Mouse (Mus musculus) midbrain, postnatal 0 days (tissue): ENCODE results near the gene Tmc7. TPM values are rescaled to one million over a fixed set of nuclear protein-coding genes. Genes with fewer than 3 reads are reported as not detected.

ENCODE experiments used
- ATAC-seq: fragments of 200-750 bp; cut with Nextera tagmentation; 2 replicates; pipeline ENCODE4 v1.8.0; 2017; ENCODE audit warnings: moderate number of reproducible peaks, mild to moderate bottlenecking, moderate TSS enrichment, moderate library complexity; ENCODE audit not compliant: low FRiP score
- DNase-seq: peaks from one replicate; pipeline ENCODE4 v3.0.0-alpha.2; 2015; ENCODE audit warnings: low spot score
- H3K27ac ChIP-seq: fragments of 300-500 bp; sonication (generic); 2 replicates; pipeline ENCODE4 v1.5.1; 2014; ENCODE audit warnings: low read depth, mild to moderate bottlenecking, low read length, mixed read lengths
- H3K27me3 ChIP-seq: fragments of 300-500 bp; sonication (generic); 2 replicates; pipeline ENCODE4 v1.6.1; 2014; ENCODE audit warnings: low read length, control low read depth, mixed read lengths; ENCODE audit not compliant: insufficient read depth
- H3K36me3 ChIP-seq: fragments of 300-500 bp; sonication (generic); 2 replicates; pipeline ENCODE4 v1.6.1; 2014; ENCODE audit warnings: low read length, control low read depth, mixed read lengths; ENCODE audit not compliant: insufficient read depth
- H3K4me1 ChIP-seq: fragments of 300-500 bp; sonication (generic); 2 replicates; pipeline ENCODE4 v1.6.1; 2014; ENCODE audit warnings: mild to moderate bottlenecking, control low read depth, antibody characterized with exemption, low read length, mixed read lengths; ENCODE audit not compliant: insufficient read depth
- H3K4me2 ChIP-seq: fragments of 300-500 bp; sonication (generic); 2 replicates; pipeline ENCODE4 v1.6.1; 2014; ENCODE audit warnings: low read depth, mild to moderate bottlenecking, low read length, mixed read lengths; ENCODE audit not compliant: poor library complexity, severe bottlenecking
- H3K4me3 ChIP-seq: fragments of 300-500 bp; sonication (generic); 2 replicates; pipeline ENCODE4 v1.5.1; 2014; ENCODE audit warnings: low read depth, mild to moderate bottlenecking, low read length, moderate library complexity
- H3K9ac ChIP-seq: fragments of 300-500 bp; sonication (generic); replicated peaks from 2 replicates; pipeline ENCODE4 v1.6.1; 2014; ENCODE audit warnings: mild to moderate bottlenecking, low read length, moderate library complexity, mixed read lengths; ENCODE audit not compliant: poor library complexity, severe bottlenecking
- H3K9me3 ChIP-seq: fragments of 300-500 bp; sonication (generic); 2 replicates; pipeline ENCODE4 v1.6.1; 2016; ENCODE audit warnings: low read length, control low read depth
- CTCF ChIP-seq: IDR thresholded peaks from 2 replicates; pipeline ENCODE4 v1.5.1; 2016; ENCODE audit warnings: antibody characterized with exemption, mild to moderate bottlenecking
- WGBS: fragments of 180-500 bp; shearing (Covaris S2); extraction: QIAGEN DNeasy Blood & Tissue Kit; methylation state at CpG from one replicate; pipeline ENCODE4 v1.1.7; 2014; 5-methylcytosine and 5-hydroxymethylcytosine counted together
- polyA plus RNA-seq: library from polyadenylated mRNA; unstranded; fragments of >200 nt; fragmentation: Nextera tagmentation; extraction: Ambion mirVana; gene quantifications from 2 replicates; pipeline ENCODE4 v1.2.1, GENCODE M21; 2015
- total RNA-seq: library from RNA; depleted of rRNA; stranded (reverse); fragments of >200 nt; gene quantifications from 2 replicates; pipeline ENCODE4 v1.2.3, GENCODE M21; 2014

Tmc7 gene
- total and polyA plus RNA-seq, 2 experiments from 2014 or later, result 5.4 to 11.5 TPM

DNA sequence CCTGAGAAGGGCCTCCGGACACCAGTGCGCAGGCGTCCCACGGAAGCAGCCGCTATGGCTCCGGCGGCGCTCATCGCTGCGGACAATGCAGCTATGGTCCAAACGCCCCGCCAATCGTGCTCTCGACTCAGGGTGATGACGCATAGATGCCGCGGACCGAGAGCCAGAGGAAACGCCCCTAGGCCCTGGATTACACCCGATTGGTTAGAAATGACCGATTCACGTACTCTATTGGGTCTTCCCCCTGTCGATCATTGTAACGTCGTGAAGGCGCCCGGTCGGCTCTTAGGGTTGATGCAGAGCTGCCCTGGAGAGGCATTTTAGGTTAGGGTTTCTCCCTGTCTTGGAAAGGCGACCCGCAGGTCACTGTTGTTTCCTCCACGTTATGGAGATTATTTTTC, 51.4 kb downstream of the Tmc7 start, which contains the start of gene Coq7:
Coq7 (minus strand) TSS at position 179 of the 401 bp plus-strand sequence.
- no peaks in the 10 kb centered on the region for H3K9me3 ChIP-seq
- WGBS, result under 1% methylated on average over 31 of the region's 31 CpGs
- TF ChIP-seq CTCF, result no peak
- peak within 1 kb of the TSS; percentile 98 for H3K27ac ChIP-seq
- peak within 1 kb of the TSS; percentile 47 for H3K4me2 ChIP-seq
- H3K36me3 ChIP-seq, result peaks cover 9% of the 10 kb centered on the region; the same call in 1 of the 2 replicates
- no peaks in the 10 kb centered on the region for H3K27me3 ChIP-seq
- H3K4me3 ChIP-seq, result peak within 1 kb of the TSS; percentile 64
- H3K9ac ChIP-seq, result peak within 1 kb of the TSS; percentile 70
- peak; percentile 100 for DNase-seq
- no peaks in the 10 kb centered on the region for H3K4me1 ChIP-seq
- ATAC-seq, result peak; percentile 99

DNA sequence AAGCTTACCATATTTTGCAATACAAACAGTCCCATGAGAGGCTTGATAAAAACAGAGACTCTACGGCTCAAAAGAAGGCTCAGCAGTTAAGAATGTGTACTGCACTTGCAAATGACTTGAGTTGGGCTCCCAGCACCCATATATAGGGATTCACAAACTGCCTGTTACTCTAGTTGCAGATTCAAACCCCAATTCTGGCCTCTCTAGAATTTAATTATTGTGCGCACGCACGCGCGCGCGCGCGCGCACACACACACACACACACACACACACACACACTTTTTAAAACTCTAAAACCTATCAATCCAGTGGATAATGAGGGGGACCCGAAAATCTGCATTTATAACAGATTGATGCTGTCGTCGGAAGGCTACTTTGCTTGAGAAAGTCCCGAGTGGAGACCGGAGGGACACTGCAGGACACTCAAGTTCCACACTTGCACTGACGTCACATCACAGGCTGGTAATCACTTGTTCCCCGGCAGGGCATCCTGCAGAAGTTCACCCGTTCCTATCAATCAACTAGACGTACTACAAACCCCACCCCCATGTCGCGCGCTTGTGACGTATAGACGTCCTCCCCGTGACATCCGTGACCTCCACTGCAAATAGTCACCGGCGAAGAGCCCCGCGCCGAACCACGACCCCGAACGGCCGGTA, 51.9 kb downstream of the Tmc7 start:
- no peak for TF ChIP-seq CTCF
- no peaks in the 10 kb centered on the region for H3K4me1 ChIP-seq
- peaks cover 4% of the 10 kb centered on the region; the same call in 1 of the 2 replicates for H3K36me3 ChIP-seq
- peak overlapping the region; percentile 64 for H3K4me3 ChIP-seq
- peak overlapping the region; percentile 47 for H3K4me2 ChIP-seq
- WGBS, result under 1% methylated on average over 36 of the region's 36 CpGs
- no peaks in the 10 kb centered on the region for H3K9me3 ChIP-seq
- H3K9ac ChIP-seq, result peak overlapping the region; percentile 68
- DNase-seq (peak; percentile 97), ATAC-seq (peak; percentile 95)
- peak overlapping the region; percentile 98 for H3K27ac ChIP-seq
- no peaks in the 10 kb centered on the region for H3K27me3 ChIP-seq

DNA sequence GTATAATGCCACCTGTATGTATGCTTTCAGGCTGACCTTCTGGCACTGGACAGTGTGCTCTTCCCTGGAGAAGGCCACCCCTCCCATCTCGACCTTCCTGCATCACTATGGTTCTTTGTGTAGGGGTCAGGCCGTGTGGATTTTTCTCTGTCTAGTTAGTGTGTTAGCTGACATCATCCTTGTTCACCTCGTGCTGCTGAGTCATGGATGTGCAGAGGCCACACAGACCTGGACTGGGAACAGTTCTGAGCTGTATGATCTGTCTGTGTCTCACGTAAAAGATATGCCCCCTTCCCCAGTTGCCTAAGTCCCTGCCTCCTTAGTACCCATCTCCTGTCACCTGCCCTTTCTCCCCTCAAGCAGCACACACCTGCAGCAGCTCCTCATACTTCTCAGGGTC, 57.6 kb downstream of the Tmc7 start:
- DNase-seq (no peak), ATAC-seq (no peak)
- no peak for TF ChIP-seq CTCF
- no peak overlapping the region for H3K27ac ChIP-seq
- H3K4me1 ChIP-seq, result no peaks in the 10 kb centered on the region
- WGBS, result 82% methylated on average over 4 of the region's 4 CpGs
- no peaks in the 10 kb centered on the region for H3K9me3 ChIP-seq
- H3K27me3 ChIP-seq, result no peaks in the 10 kb centered on the region
- no peak overlapping the region for H3K4me2 ChIP-seq
- H3K4me3 ChIP-seq, result no peak overlapping the region
- H3K9ac ChIP-seq, result no peak overlapping the region
- peaks cover 28% of the 10 kb centered on the region for H3K36me3 ChIP-seq

DNA sequence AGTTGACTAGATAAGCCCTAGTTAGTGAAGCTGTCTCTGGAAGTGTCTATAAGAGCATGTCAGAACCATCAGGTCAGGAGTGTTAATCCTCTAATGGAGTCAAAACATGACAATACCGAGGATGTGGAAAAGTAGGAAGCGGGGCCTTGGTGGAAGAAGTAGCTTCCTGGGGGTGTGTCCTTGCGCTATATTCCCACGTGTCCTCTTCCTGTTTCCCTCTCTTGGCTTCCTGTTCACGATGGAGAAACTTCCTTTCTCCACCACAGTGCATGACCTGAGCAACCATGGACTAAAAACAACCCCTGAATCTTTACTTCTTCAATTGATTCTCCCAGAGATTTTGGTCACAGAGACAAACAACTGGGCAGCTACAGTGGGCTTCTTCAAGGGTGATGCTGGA, 62.5 kb downstream of the Tmc7 start:
- no peaks in the 10 kb centered on the region for H3K4me1 ChIP-seq
- H3K36me3 ChIP-seq, result peaks cover 26% of the 10 kb centered on the region
- WGBS, result 80% methylated on average over 5 of the region's 5 CpGs
- no peak overlapping the region for H3K4me2 ChIP-seq
- no peaks in the 10 kb centered on the region for H3K27me3 ChIP-seq
- DNase-seq (no peak), ATAC-seq (no peak)
- no peak overlapping the region for H3K9ac ChIP-seq
- no peaks in the 10 kb centered on the region for H3K9me3 ChIP-seq
- no peak overlapping the region for H3K27ac ChIP-seq
- H3K4me3 ChIP-seq, result no peak overlapping the region
- TF ChIP-seq CTCF, result no peak

DNA sequence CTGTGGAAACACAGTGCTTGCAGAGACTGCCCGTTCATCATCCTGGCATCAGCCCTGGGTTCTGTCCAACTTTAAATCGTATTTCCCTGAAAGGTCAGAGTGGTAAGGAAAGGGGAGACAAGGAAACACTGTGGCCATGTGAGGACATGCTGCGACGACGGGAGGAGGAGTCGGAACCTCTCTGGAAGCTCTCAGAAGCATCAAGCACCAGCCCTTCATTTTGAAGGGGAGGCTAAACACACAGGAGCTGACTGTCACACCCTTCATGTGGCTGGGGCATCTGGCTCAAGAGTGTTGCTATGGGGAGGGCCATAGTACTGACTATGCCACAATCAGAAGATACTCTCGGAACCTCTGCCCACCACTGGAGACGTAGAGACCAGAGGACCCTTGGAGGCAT, 64.9 kb downstream of the Tmc7 start:
- H3K4me2 ChIP-seq, result no peak overlapping the region
- no peaks in the 10 kb centered on the region for H3K27me3 ChIP-seq
- ATAC-seq, result no peak
- 91% methylated on average over 8 of the region's 8 CpGs for WGBS
- no peaks in the 10 kb centered on the region for H3K9me3 ChIP-seq
- peaks cover 6% of the 10 kb centered on the region; the same call in 1 of the 2 replicates for H3K36me3 ChIP-seq
- no peak overlapping the region for H3K4me3 ChIP-seq
- H3K9ac ChIP-seq, result no peak overlapping the region
- H3K4me1 ChIP-seq, result no peaks in the 10 kb centered on the region
- no peak overlapping the region for H3K27ac ChIP-seq
- no peak for DNase-seq
- TF ChIP-seq CTCF, result no peak

DNA sequence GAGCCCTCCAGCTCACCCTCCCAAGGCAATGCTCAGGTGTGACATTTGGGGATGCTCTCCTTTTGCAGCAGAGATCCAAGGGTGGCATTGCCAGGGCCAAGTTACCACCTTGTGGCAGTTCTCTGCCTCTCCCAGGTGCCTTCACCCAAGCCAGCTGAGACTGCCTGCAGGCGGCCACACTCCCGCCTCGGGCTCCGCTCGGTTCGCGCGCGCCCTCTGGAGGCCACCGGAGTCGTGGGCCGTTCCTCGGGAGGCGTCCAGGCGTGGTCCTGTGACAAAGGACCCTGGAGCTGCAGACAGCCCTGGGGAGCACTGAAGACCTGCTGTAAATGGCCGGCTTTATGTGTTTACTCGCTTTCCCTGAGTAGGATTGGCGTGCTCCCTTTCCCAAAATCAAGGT, 65.8 kb downstream of the Tmc7 start:
- TF ChIP-seq CTCF, result peak; percentile 91
- Histone ChIP-seq H3K27ac (no peak overlapping the region), H3K9me3 (no peaks in the 10 kb centered on the region), H3K4me2 (0 out of 2 replicates have a peak overlapping the region, but pooled peaks have one; percentile 4), H3K4me1 (no peaks in the 10 kb centered on the region), H3K4me3 (no peak overlapping the region), H3K36me3 (peaks cover 3% of the 10 kb centered on the region; the same call in 1 of the 2 replicates), H3K27me3 (no peaks in the 10 kb centered on the region), H3K9ac (no peak overlapping the region)
- WGBS, result 3% methylated on average over 18 of the region's 18 CpGs
- peak; percentile 58 for DNase-seq
- peak; percentile 70 for ATAC-seq
